47 mouse cellular contexts compared by ENCODE assay signal in genomic region chr3:92508185-92508584, GRCm38 (mm10). TPM values are rescaled to one million over a fixed set of nuclear protein-coding genes. Genes with fewer than 3 reads are reported as not detected.
"Had no signal": no experiment of that assay in that cellular context is flagged by ENCODE, and none has a peak within 500 bp of the region (broad histone marks: within the 10 kb centered on the region; RNA-seq: fewer than 3 reads in every experiment).

No protein-coding gene starts in this region.

- H3K9me3 ChIP-seq: limb, embryonic 10.5 days; limb, embryonic 13.5 days; limb, embryonic 15.5 days; liver, embryonic 12.5 days; liver, embryonic 13.5 days; liver, embryonic 15.5 days; lung, embryonic 15.5 days; megakaryocyte, embryonic 14.5 days; midbrain, embryonic 10.5 days; midbrain, embryonic 12.5 days; midbrain, embryonic 13.5 days; midbrain, embryonic 15.5 days had no signal

- H3K27me3 ChIP-seq: limb, embryonic 12.5 days; limb, embryonic 13.5 days; limb, embryonic 15.5 days; liver, embryonic 12.5 days; liver, embryonic 13.5 days; liver, embryonic 15.5 days; lung, embryonic 15.5 days; megakaryocyte, embryonic 14.5 days; midbrain, embryonic 12.5 days; midbrain, embryonic 13.5 days; midbrain, embryonic 15.5 days had no signal

- DNase-seq: left cerebral cortex, postnatal 4 days; liver; liver, embryonic 13.5 days; liver, postnatal 0 days; lung, adult 18-20 months; lung, adult 2 months; lung, embryonic 14.5 days; lung, postnatal 10 days; lung, postnatal 14 days; lung, postnatal 36 days; lung, postnatal 4 days; midbrain, embryonic 14.5 days had no signal

- H3K9ac ChIP-seq: limb, embryonic 12.5 days; limb, embryonic 13.5 days; limb, embryonic 15.5 days; liver, embryonic 12.5 days; liver, embryonic 13.5 days; liver, embryonic 14.5 days; liver, embryonic 15.5 days; liver, postnatal 0 days; lung, embryonic 14.5 days; lung, embryonic 15.5 days; midbrain, embryonic 12.5 days; midbrain, embryonic 13.5 days; midbrain, embryonic 15.5 days had no signal

- H3K4me3 ChIP-seq: left cerebral cortex, adult 2 months; limb, embryonic 10.5 days; limb, embryonic 12.5 days; limb, embryonic 13.5 days; limb, embryonic 15.5 days; liver, embryonic 12.5 days; liver, embryonic 13.5 days; liver, embryonic 15.5 days; lung, embryonic 15.5 days; megakaryocyte, embryonic 14.5 days; midbrain, embryonic 10.5 days; midbrain, embryonic 12.5 days; midbrain, embryonic 13.5 days; midbrain, embryonic 15.5 days; myocyte had no signal

- H3K27ac ChIP-seq: left cerebral cortex, adult 2 months; limb, embryonic 10.5 days; limb, embryonic 12.5 days; limb, embryonic 13.5 days; limb, embryonic 15.5 days; liver, embryonic 12.5 days; liver, embryonic 13.5 days; liver, embryonic 14.5 days; liver, embryonic 15.5 days; lung, embryonic 15.5 days; macrophage; midbrain, embryonic 10.5 days; midbrain, embryonic 12.5 days; midbrain, embryonic 13.5 days; midbrain, embryonic 15.5 days had no signal

- ATAC-seq: liver, embryonic 12.5 days; liver, postnatal 0 days; lung, postnatal 0 days; midbrain, embryonic 13.5 days; midbrain, embryonic 15.5 days; midbrain, embryonic 16.5 days had no signal

- H3K36me3 ChIP-seq: limb, embryonic 10.5 days; limb, embryonic 12.5 days; limb, embryonic 13.5 days; limb, embryonic 15.5 days; liver, embryonic 12.5 days; liver, embryonic 13.5 days; liver, embryonic 15.5 days; lung, embryonic 15.5 days; midbrain, embryonic 10.5 days; midbrain, embryonic 12.5 days; midbrain, embryonic 13.5 days; midbrain, embryonic 15.5 days had no signal

- H3K4me2 ChIP-seq: limb, embryonic 12.5 days; limb, embryonic 13.5 days; limb, embryonic 15.5 days; liver, embryonic 11.5 days; liver, embryonic 12.5 days; liver, embryonic 13.5 days; liver, embryonic 15.5 days; lung, embryonic 14.5 days; lung, embryonic 15.5 days; midbrain, embryonic 11.5 days; midbrain, embryonic 12.5 days; midbrain, embryonic 13.5 days; midbrain, embryonic 15.5 days had no signal

- H3K4me1 ChIP-seq: limb, embryonic 10.5 days; limb, embryonic 12.5 days; limb, embryonic 13.5 days; limb, embryonic 15.5 days; liver, embryonic 12.5 days; liver, embryonic 13.5 days; liver, embryonic 15.5 days; lung, embryonic 15.5 days; megakaryocyte, embryonic 14.5 days; midbrain, embryonic 10.5 days; midbrain, embryonic 12.5 days; midbrain, embryonic 13.5 days; midbrain, embryonic 15.5 days had no signal

RNA-seq across cellular contexts. Expression of gene Sprr4, which starts 7.9 kb away (rescaled TPM):
- total RNA-seq: left cerebral cortex, adult 18-20 months; left cerebral cortex, adult 2 months; left cerebral cortex, postnatal 10 days; left cerebral cortex, postnatal 14 days; left cerebral cortex, postnatal 25 days; left cerebral cortex, postnatal 36 days; left cerebral cortex, postnatal 4 days; liver, adult 2 months; megakaryocyte progenitor cell, adult 5-6 weeks; megakaryocyte, adult 5-6 weeks; megakaryocyte-erythroid progenitor cell, adult 5-6 weeks; midbrain, postnatal 0 days; monocyte, adult 5-6 weeks had no signal
- polyA plus RNA-seq: limb, embryonic 10.5 days; limb, embryonic 11.5 days; limb, embryonic 12.5 days; limb, embryonic 13.5 days; limb, embryonic 14.5 days; limb, embryonic 15.5 days; liver, adult 2 months; liver, embryonic 11.5 days; liver, embryonic 12.5 days; liver, embryonic 13.5 days; liver, embryonic 14.5 days; liver, embryonic 15.5 days; liver, embryonic 16.5 days; liver, postnatal 0 days; lung, adult 2 months; lung, embryonic 14.5 days; lung, embryonic 15.5 days; lung, embryonic 16.5 days; lung, postnatal 0 days; macrophage; midbrain, embryonic 10.5 days; midbrain, embryonic 11.5 days; midbrain, embryonic 12.5 days; midbrain, embryonic 13.5 days; midbrain, embryonic 14.5 days; midbrain, embryonic 15.5 days; midbrain, embryonic 16.5 days; midbrain, postnatal 0 days; myocyte had no signal

RNA-seq across cellular contexts. Expression of gene Sprr1a, which starts 22.5 kb away (rescaled TPM):
- total RNA-seq: left cerebral cortex, adult 18-20 months; left cerebral cortex, adult 2 months; left cerebral cortex, postnatal 10 days; left cerebral cortex, postnatal 14 days; left cerebral cortex, postnatal 25 days; left cerebral cortex, postnatal 36 days; left cerebral cortex, postnatal 4 days; liver, adult 2 months; megakaryocyte progenitor cell, adult 5-6 weeks; megakaryocyte, adult 5-6 weeks; megakaryocyte-erythroid progenitor cell, adult 5-6 weeks; midbrain, postnatal 0 days; monocyte, adult 5-6 weeks had no signal
- polyA plus RNA-seq: limb, embryonic 10.5 days; limb, embryonic 11.5 days; limb, embryonic 12.5 days; liver, adult 2 months; liver, embryonic 11.5 days; liver, embryonic 12.5 days; liver, embryonic 13.5 days; liver, embryonic 14.5 days; liver, embryonic 16.5 days; lung, embryonic 14.5 days; macrophage; midbrain, embryonic 10.5 days; midbrain, embryonic 11.5 days; midbrain, embryonic 12.5 days; midbrain, embryonic 13.5 days; midbrain, embryonic 14.5 days; midbrain, postnatal 0 days had no signal

RNA-seq across cellular contexts. Expression of gene 2310046K23Rik, which starts 26.1 kb away (rescaled TPM):
- total RNA-seq: left cerebral cortex, adult 18-20 months; left cerebral cortex, adult 2 months; left cerebral cortex, postnatal 10 days; left cerebral cortex, postnatal 14 days; left cerebral cortex, postnatal 25 days; left cerebral cortex, postnatal 36 days; left cerebral cortex, postnatal 4 days; liver, adult 2 months; megakaryocyte progenitor cell, adult 5-6 weeks; megakaryocyte, adult 5-6 weeks; megakaryocyte-erythroid progenitor cell, adult 5-6 weeks; midbrain, postnatal 0 days; monocyte, adult 5-6 weeks had no signal
- polyA plus RNA-seq: limb, embryonic 10.5 days; limb, embryonic 11.5 days; limb, embryonic 12.5 days; limb, embryonic 13.5 days; limb, embryonic 14.5 days; liver, adult 2 months; liver, embryonic 11.5 days; liver, embryonic 12.5 days; liver, embryonic 13.5 days; liver, embryonic 14.5 days; liver, embryonic 15.5 days; liver, embryonic 16.5 days; liver, postnatal 0 days; lung, embryonic 14.5 days; lung, embryonic 15.5 days; lung, embryonic 16.5 days; lung, postnatal 0 days; macrophage; midbrain, embryonic 10.5 days; midbrain, embryonic 11.5 days; midbrain, embryonic 12.5 days; midbrain, embryonic 13.5 days; midbrain, embryonic 14.5 days; midbrain, embryonic 15.5 days; midbrain, embryonic 16.5 days; midbrain, postnatal 0 days; myocyte had no signal

RNA-seq across cellular contexts. Expression of gene Sprr3, which starts 49.7 kb away (rescaled TPM):
- total RNA-seq: left cerebral cortex, adult 18-20 months; left cerebral cortex, adult 2 months; left cerebral cortex, postnatal 10 days; left cerebral cortex, postnatal 14 days; left cerebral cortex, postnatal 25 days; left cerebral cortex, postnatal 36 days; left cerebral cortex, postnatal 4 days; liver, adult 2 months; megakaryocyte progenitor cell, adult 5-6 weeks; megakaryocyte, adult 5-6 weeks; megakaryocyte-erythroid progenitor cell, adult 5-6 weeks; midbrain, postnatal 0 days; monocyte, adult 5-6 weeks had no signal
- polyA plus RNA-seq: limb, embryonic 10.5 days; limb, embryonic 11.5 days; limb, embryonic 12.5 days; limb, embryonic 13.5 days; liver, adult 2 months; liver, embryonic 11.5 days; liver, embryonic 12.5 days; liver, embryonic 13.5 days; liver, embryonic 14.5 days; liver, embryonic 15.5 days; liver, embryonic 16.5 days; liver, postnatal 0 days; lung, embryonic 14.5 days; lung, embryonic 16.5 days; lung, postnatal 0 days; macrophage; midbrain, embryonic 10.5 days; midbrain, embryonic 11.5 days; midbrain, embryonic 12.5 days; midbrain, embryonic 13.5 days; midbrain, embryonic 14.5 days; midbrain, embryonic 15.5 days; midbrain, embryonic 16.5 days; midbrain, postnatal 0 days; myocyte had no signal
